Mouse (Mus musculus) retina, postnatal 7 days (tissue): ENCODE results near the gene Tcf20.

Experiments used
- DNase-seq: peaks from one replicate; pipeline ENCODE4 v3.0.0-alpha.2; 2012; ENCODE audit warnings: low read depth, low spot score

The Tcf20 gene

GRCm38 (mm10) chr15:82987732-82988112 is at the start of gene Tcf20:
TSS of gene Tcf20 (minus strand) at chr15:82987872.
- peak; percentile 67 for DNase-seq

DNA sequence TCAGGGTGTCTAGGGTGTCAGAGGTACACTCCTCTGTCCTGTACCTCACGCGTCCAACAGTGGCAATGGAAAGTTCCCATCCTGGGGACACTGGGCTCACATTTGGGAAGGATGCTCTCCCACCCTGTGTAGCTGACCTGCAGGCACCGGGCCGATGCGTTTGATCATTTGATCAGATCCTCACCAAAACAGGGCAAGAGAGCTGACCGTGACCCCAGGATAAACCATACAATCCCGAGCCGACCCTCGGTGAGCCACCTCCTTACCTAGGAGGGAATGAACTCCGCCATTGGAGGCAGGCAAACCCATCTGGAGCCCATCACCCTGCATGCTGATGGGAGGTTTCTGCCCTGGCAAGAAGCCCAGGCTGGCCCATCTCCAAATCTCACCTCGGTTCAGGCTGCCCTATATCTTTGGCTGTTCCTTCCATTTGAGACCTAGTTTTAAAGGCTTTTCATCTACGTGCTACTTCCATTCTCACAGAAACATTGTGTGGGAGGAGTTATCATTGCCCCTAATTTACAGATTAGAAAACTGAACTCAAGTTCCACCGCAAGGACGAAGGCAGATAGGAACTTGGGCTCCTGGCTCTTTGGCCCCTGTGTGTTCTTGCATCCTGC is 49.3 kb upstream of the Tcf20 start:
- no peak for DNase-seq

- DNase-seq = no peak
Observed at GRCm38 (mm10) chr15:83036089-83036488, 48.4 kb upstream of the Tcf20 start.

DNA sequence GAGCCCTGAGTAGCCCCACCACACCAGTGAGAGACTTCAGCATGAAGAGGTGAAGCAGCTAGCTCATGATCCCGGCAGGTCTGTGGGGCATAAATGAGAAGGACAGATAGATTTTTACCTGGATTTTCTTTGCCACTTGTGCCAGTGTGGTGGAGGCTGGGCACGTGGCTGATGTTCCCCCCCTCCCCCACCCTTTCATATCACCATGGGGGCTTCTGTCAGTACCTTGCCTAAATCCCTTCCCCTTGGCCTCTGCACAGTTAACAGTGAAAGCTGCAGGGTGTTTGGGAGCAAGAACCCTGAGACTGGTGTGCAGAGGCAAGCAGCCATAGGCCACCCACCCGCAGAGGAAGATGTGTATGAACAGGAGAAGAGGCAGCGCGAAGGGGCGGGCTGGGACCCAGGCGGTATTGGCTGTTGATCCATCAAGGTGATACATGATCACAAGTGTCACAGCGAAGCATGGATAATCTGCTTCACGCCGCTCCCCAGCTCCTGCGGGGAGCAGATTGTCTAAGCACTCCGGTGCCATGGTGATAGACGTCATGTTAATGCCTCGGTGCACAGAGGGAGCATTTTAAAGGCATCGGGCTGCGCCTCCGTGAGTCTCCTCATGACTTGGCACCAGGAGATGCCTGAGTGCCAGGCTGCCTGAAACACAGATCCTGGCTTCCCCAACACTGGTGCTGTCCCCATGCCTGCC is 46.8 kb upstream of the Tcf20 start:
- no peak for DNase-seq

DNA sequence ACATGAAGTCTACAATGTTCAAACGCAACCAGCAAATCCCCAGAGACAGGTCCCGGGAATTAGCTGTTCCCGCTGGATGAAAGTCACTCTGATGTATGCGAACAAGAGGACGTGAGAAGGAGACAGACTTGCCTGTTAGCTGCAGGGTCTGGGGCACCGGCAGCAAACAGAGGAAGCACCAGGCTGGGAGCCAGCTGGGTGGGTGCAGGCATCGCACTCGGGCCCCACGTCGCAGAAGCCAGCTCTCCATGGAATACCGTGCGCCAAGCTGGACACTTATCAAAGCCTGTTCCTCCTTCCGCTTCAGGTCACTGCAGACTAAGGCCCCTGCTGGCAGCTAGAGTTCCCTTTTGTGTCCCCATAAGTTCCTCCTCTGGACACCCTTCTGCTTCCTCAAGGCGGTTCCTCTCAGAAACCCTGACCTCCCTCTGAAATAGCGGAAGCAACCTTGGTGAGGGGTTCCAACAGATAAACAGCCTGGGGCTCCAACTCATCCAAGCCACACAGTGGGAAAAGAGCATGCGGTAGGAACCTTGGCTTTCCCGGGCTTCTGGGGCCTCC is 45.4 kb upstream of the Tcf20 start, which contains the start of gene Nfam1:
Gene Nfam1 (minus strand): TSS at position 326 of the 561 bp plus-strand sequence.
- no peak for DNase-seq

DNA sequence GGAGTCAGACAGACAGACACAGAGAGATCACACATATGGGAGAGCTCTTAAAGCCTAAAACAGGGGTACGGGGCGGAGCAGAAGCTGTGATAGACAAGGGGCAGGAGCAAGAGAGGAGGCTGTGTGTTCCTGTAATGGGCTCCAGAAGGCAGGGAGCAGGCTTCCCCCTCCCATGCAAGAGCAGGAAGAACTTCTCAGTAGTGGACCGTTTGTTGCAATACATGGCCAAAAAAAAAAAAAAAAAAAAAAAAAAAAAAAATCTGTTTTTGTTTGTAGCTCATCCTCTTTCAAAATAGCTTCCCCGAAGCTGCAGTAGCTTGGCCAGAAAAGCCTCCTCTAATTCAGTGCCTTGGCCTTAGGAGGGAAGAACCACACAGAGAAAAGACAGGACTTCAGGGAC is 43.2 kb upstream of the Tcf20 start:
- DNase-seq = no peak

- no peak for DNase-seq
Observed at GRCm38 (mm10) chr15:83029725-83030718, 42.4 kb upstream of the Tcf20 start.

DNA sequence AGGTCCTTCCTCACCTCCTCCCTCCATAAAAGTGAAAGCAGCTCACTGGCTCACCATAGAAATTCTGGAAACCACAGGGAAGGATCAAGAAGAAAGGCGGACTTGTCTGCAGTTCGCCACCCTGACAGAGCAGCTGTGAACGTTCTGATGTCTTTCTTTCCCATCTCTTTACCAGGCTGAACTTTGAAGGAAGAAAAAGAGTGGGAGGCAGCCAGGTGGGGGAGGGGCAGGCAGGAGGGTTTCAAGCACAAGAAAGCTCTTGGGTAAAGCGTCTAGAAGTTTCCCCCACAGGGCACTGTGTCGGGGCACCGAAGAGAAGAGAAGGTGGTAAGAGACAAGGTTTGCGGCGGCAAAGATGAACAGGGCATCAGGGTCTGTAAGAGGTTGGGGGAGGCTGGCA is 38.5 kb upstream of the Tcf20 start:
- no peak for DNase-seq

DNA sequence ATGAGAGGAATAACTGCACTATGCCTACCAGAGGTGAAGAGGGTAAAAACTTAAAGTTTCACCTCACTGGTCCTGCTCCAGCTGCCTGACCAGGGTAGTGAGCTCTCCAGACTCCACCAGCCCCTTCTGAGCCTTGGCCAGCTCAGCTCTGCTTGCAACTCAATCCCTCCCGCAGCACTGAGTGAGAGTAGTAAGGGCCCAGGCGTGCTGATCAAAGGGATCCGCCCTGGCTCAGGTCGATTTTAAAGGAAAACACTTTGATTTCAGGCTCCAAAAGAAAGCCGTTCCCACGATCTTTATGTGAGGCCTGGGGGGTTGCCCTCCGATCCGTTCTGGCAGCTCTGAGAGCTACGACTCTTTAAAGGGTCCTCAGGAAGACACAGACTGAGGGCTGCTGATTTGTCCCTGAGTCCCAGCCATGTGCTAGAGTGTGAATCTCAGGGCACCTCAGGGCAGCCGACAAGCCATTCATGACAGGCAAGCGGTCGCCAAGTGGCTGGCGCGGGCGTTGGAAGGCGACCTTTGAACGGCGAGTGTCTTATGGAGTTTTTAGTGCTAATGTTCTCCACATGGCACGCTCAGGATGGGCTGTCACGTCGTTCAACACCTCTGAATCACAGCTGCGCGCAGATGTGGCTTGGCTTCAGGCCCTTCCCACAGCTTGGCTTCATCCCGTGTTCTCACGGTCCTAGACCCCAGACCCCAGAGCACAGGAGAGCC is 37.5 kb upstream of the Tcf20 start:
- no peak for DNase-seq

- no peak for DNase-seq
Observed at GRCm38 (mm10) chr15:83022947-83023346, 35.3 kb upstream of the Tcf20 start.

DNA sequence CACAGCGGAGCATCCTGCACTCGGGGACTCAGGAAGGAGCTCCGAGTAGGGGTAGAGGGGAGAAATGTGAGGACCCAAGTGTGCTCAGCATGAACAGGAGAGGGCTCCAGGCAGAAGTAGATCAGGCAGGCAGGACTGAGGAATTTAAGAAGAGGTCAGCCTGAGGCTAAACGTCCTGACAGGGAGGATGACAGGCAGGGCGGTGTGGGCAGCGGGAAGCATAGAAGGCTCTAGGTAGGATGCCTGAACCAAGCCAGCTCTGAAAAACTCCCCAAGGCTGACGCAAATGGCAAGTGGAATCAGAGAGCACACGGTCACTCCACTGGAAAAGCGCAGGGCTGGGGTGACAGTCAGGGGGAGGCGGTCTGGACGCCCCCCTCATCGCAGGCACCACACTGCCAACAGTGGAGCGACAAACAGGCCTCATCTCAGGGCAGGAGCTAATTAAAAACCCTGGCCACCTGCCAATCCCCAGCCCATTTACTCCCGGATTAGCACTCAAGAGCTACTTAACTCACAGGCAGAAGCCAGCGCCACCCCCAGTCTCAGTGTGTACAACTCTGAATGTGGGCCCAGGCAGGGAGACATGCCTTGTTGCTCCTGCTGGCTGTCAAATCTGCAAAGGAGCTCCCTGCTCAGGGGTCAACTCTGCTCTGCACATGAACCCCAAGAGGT is 23.5 kb upstream of the Tcf20 start:
- DNase-seq = peak; percentile 79

DNA sequence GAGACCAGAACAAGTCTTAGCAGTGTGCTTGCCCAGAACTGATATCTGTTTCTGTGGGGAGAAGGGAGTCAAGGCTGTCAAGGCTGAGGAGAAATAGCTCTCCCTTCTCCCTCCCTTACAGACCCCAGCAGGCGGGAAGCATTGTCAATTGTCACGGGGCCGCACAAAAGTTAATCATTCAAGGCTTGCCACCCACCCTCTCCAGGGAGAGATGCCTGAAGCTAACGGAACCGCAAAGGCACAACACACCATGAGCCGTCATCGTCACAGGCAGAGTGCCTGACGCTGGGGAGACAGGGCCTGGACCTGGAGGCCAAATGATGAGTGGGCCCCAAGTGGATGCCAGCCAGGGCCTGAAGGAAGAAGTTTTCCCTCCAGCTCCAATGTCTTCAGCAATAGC is 22.8 kb upstream of the Tcf20 start:
- no peak for DNase-seq

DNA sequence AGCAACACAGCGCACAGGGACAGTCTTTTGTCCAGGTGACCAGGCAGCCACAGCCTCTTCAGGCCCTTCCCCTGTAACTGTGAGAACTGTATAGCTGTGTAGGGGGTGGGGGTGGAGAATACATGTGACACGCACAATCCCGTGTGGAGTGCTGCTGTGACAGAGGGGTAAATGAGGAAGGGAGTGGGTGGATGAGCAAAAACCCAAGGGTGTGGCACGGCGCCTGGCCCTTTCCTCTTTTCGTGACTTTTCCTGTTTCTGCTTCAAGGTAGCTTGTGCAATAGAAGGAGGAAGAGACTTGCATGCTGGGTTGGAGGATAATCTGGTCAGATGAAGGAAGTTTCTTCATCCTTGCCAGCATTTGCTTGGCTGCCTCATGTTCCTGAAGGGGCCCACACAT is 21.9 kb upstream of the Tcf20 start:
- no peak for DNase-seq

DNA sequence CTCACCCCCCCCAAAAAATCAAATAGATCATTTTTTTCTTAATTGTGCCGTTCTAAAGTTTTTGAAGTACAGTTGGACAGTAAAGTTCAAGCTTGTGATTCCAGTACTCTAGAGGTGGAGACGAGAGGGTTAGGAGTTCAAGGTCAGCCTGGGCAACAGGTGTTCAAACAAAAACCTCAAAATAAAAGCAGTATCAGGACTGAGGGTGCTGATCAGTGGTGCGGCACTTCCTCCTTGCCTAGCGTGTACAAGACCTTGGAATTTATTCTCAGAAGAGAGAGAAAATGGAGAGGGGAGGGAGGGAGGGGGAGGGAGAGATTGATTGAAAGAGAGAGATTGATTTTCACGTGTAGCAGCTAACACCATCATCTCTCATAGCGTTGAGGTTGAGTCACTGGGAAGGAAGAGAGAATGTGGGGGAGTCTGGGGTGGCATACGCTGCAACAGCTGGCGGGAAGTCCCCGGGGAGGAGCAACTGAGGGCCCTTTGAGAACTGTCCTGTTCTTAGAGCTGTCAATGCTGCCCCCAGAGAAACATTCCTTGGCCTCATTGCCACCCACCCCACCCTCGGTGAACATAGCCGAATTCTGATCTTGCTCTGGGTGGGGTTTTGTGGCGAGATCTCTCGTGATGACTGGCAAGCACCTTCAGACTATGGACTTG is 21.2 kb upstream of the Tcf20 start:
- DNase-seq = no peak

DNA sequence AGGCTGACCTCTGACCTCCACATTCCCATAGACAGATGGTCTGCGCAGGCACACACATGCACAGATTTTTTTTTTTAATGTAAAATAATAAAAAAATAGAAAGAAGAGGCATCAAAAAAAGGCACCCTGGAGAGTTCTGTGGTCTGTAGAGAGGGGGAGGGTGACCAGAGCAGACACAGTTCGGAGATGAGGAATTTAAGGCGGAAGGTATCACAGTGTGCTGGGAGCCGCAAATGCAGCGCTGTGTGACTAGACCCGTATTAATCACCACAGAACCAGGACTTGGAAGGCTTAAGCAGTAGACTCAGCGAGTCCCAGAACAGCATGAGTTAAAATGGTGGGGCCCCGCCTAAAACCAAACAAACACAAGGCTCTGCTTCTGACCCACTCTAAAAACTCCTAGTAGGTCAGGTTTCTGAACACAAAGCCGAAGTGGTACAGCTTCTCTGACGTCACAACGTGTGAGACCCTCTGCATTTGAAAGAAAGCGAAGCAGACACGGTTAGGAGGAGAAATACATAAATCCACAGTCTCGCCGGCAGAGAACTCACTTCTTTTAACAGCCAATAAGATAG is 19.8 kb upstream of the Tcf20 start:
- no peak for DNase-seq

DNA sequence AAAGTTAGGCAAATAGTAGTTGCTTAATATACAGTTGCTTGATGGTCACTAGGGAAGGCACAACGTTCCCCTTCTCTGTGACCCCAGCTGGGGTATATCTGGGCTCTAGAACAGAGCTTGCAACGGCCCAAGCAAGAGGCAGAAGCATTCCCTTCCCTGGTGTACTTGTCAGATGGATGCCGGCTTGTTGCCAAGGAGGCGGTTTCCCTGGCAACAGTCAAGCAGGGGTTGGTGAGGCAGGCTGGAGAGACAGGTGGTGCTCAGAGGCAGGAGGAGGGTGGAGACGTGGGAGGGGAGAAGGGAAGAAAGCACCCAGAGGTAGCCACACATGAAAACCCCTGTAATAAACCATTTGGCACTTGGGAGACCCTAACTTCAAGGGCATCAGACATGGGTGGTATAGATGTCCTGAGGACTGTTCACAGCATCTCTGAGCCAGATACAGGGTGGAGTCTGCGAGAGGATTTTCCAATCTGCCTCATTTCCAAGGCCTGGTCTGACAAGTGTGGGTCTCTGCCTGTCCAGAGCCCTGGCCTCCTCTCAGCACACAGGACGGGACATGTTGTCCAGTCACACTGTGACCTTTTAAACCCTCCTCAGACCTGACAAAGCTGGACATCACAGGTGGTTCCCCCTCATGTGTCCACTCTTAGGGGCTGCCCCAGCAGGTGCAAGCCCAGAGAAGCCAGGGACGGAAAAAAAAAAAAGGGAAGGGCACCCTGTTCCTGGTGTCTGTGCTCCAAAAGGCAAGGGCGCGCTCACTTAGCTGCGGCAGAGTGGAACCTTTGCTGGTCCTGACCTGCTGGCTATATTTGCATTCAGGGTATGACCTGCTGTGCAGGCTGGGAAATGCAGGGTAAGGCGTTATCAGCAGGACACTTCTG is 15.2 kb upstream of the Tcf20 start:
- DNase-seq = no peak

GRCm38 (mm10) chr15:82998811-82999221 is 11.1 kb upstream of the Tcf20 start:
- no peak for DNase-seq

- DNase-seq = no peak
Observed at GRCm38 (mm10) chr15:82996431-82996830, 8.8 kb upstream of the Tcf20 start.

DNA sequence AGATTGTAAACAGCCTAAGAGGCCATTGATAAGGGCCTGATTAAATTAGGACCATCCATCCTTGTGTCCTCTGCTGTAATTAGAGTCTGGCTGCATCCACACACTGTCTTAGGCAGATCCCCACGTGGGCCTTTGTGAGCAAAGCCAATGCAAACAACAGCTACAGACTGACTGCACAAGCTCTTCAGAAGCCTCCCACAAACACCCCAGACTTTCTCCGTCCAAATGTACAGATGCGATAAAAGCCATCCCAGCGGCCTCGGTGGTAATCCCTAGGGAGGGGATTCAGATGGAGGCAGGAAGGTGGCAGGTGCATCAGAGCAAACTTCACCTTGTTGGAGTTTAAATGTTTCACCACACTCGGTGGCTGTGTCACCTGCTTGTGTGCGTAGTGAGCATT is 7.6 kb upstream of the Tcf20 start:
- DNase-seq = no peak
